Mouse (Mus musculus): Measurements from ENCODE around the gene Mtnr1a.

- TF ChIP-seq CTCF (IDR thresholded peaks at IDR 0.05; ENCODE audit: low read depth) (no peak), EP300 (optimal IDR thresholded peaks at IDR 0.05) (no peak)
Observed at GRCm38 (mm10) chr8:45044160-45044559, 24.8 kb upstream of the Mtnr1a start.

Measured in stomach, postnatal 0 days (tissue).